Mouse (Mus musculus) neural tube, embryonic 10.5 days (tissue): ENCODE results near the gene Lgi1.

Source experiments
- DNase-seq: peaks from one replicate; pipeline ENCODE4 v3.0.0-alpha.2; 2017; ENCODE audit warnings: low spot score; ENCODE audit errors: extremely low spot score

Lgi1 gene

DNA sequence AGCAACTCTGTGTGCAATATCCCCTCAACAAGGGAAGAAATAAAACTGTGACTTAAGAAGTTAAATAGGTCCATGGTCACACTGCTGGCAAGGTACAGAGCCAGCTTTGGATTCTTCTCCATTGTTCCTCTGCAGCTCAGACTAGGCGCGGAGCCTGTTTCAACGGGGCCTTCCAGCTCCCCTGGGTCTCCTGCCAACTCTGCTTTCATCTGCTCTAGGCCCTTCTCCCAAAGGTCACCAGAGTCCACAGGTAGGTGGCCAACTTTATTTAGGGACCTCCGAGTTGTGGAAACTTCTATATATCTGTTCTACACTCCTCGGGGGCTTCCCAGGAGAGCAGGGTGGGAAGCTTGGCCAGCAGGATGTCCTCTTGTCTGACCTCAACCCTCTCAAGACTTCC, 3.0 kb upstream of the Lgi1 start:
- DNase-seq, result no peak

DNA sequence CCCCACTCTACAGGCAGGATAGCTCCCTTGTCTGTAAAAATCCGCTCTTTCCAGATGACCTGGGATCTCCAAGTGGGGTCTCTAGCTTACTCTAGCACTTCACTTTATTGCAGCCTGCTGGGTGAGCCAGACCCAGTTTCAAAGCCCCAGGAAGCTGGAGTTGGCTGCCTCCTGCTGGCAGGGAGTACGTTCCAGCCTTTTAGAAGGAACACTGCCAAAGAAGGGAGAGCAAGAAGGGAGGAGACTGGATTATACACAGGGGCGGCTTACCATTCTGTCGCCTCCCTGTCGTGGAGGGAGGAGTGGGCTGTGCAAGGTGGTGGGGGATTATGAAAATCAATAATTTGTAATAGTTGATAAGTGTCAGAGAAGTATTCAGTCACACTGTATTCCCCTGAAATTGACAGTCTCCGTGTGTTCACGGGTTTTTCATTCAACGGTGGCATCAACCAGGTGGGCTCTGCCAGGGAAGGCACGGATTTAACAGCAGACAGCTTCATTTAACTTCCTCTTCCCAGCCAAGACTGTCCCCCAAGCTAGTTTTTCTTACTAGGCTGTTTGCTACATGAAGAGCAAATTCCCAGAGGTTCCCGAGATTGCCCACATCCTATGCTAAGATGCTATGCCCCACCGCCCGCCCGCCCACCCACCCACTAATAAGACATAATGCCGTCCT, 369 bp upstream of the Lgi1 start:
- peak; percentile 19 for DNase-seq

DNA sequence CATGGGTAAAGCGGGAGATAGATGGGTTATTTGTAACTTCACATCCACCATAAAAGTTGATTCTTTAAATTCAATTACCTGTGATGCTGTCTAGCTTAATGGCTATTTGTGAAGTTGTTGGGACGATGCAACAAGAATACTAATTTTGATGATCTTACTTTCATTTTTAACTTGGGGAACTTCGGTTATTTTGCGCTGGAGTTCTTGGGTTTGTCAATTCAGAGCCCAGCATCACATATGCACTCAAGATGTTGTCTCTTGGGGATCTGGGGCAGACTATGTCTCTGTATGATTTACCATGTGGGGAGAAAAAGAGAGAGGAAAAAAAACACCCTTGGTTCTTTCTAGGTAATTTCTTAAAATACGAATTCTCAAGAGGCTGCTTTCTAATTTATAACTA, 1.4 kb downstream of the Lgi1 start:
- no peak for DNase-seq

DNA sequence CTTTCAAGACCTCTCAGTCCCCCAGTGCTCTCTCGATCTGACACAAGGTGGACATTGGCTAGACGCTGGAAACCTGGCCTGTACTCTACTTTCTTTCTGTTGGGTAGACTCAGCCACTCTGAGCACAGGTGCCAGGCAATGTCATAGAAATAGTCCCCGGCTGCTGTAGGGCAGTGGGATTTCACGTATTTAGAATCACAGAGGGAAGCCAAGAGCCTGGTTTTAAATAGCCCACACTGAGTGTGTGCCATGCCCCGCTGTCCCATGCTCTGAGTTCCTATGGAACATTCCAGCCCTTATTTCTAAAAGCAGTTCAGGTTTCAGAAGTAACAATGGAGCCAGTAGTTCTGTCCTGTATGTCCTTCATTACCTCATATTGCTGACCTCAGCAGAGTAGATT, 3.1 kb downstream of the Lgi1 start:
- DNase-seq, result no peak

DNA sequence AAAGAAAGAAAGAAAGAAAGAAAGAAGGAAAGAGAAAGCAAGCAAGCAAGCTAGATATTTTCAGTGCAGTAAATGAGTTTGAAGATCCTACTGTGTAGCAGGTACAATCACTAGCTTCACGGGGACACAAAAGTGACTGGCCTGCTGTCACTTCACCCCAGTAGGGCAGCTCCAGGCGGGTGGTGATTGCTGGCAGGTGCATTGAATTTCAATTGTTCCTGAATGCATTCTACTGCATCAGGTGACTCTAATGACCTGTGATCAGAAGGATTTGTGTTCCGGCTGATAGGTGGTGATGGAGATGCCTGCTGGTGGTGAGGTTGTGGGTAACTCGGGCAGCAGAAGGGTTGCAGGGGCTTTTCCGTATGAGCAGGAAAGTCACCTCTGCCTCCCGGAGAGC, 6.7 kb downstream of the Lgi1 start:
- no peak for DNase-seq

DNA sequence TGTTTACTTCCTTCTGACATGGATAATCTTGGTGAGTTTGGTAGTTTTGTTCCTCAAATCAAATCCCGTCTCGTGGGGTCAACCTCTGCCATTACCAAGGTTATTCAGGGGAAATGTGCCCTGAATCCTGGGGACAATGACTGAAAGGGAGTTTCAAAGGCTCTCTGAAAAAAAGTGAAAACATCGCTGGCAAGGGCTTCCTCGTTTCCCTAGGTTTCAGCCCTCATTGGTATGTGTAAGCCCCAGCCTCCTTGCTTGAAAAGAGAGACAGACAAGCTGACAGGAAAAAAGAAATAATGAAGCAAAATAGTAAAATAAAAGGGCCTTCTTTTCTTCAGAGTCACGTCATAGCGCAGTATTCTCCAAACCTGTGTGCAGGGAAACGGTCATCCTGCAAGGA, 9.5 kb downstream of the Lgi1 start:
- no peak for DNase-seq

DNA sequence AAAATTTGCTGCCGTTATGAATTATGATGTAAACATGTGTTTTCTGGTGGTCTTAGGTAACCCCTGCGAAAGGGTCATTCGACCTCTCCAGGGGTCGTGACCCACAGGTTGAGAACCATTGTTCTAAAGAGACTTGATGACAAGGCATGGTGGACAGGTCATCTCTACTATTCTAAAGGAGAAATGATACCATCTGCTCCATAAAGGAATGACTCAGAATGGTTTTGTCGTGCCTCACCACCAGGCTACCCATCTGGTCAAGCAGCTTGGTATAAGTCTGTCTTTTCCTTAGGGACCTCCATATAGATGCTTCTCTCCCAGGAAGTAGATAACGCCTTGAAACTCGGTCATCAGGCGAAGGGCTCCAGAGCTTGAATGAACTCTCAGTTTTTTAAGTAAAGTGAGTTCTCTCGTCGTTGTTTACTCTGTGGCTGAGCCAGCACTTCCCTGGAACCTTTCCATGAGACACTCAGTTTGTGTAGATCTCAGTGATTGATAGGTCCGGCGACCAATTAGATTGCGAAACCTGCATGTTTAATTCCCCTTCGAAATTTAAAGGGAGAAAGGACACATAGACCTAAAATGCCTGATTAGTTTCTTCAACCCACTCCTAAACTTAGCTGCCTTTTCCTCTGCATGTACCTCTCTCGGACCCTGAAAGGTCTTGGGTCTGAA, 10.5 kb downstream of the Lgi1 start:
- DNase-seq, result no peak

DNA sequence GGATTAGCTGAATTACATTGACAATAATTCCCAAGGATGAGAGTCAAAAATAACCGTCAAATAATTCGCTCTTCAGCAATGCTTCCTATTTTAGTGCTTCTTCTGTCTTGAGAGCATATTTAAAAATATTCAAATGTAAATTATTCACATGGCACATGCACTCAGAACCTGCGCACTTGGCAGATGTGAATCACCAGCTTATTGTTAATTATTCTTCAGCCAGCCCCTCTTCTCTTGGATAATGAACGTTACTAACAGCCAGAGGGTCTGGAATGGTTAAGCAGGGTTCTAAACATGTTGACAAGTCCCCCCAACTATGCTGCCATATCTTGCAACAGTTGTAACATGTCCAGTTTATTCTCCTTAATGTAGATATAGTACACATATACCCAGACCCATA, 11.9 kb downstream of the Lgi1 start:
- DNase-seq, result no peak

DNA sequence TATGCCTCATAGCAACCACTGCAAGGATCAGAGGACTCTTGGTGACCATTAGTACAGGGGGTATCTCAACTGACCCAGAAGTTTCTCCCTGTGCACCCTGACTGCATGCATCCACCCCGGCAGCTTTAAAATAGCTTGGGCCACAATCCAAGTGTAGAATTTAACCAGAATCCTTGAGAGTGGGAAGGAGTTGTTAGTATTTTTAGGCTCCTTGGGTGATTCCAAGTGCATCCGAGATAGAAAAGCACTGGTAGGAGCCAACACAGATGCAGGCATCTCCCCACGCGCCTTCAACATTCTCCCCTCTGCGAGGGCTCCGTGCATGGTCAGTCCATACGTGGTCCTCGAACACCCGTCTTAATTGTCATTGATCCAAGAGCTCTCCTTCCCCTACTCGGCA, 15.9 kb downstream of the Lgi1 start:
- no peak for DNase-seq

DNA sequence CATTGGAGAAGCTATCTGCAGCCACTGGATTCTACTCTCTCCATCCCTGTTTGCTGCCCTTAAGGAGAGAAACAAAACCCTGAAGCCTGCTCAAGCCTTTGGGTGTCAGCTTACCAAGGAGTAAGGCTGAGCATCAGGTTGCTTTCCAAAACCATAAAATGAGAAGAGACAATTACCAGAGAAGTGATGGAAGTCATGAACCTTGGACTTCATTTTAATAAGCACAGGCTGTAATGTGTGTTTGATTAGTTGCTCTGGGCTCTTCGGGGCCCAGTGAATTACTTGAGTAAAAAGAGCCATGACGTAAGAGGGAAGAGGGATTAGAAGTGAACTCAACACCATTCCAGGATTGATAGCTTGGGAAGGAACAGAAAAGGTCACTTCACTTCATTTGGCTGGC, 18.1 kb downstream of the Lgi1 start:
- DNase-seq, result no peak

DNA sequence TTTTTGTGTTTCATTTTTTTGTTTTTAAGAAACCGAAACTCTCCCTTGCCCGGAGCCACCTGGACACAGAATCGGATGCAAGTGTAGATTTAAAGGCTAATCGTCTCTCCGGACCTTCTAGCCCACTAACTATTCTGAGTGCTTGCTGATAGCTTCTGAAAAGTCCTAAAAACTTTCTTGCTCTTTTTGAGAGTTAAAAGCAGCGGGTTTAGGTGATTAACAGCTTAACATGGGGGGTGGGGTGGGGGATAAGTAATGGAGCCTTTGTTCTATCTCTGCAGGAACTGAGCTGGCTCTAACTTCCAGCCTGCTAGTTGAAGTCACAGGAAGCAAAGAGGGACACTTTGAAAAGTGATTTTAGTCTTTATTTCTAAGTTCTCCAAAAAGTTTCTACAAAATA, 24.2 kb downstream of the Lgi1 start:
- DNase-seq, result no peak

DNA sequence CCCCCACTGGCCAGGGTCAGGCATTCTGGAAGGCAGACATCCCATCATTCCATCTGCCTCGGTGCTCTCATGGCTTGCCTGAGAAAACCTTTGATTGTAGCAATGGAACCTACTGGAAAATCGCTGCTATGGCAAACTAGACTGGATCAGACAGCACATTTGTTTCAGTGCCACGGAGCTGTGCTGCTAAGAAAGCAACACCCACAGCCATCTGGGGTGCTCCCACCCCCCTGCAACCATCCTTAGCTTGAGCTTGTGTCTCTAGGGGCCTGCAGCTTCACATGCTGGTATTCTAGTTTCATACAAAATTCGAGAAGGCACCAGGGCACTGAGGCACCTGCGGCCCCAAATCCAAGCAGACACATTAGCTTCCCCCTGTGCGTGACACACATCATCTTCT, 27.1 kb downstream of the Lgi1 start:
- DNase-seq, result no peak

DNA sequence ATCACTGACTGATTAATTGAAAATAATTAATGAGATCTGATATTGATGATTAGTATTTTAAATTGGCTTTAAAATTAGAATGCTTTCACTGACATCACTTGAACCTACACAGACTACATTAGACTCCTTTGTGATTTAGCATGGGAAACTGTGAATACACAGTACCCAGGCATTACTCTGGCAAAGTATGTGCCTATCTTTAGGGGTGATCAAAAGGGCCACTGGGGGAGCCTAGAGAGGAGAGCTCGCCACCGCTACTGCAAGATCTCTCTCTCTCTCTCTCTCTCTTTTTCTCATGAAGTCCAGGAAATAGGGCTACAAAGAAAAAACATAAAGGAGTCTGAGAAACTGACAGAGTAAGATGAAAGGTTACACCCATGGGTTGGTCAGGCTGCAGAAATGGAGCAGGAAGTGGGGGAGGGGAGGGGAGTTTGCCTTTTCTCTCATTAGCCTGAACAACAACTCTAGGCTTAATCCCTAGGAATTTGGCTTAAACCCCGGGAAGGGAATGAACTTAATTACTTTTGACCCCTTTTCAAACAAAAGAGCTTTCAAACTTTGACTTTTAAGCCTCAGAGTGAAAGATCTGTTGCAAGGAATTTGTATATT, 33.8 kb downstream of the Lgi1 start:
- DNase-seq, result peak; percentile 19

DNA sequence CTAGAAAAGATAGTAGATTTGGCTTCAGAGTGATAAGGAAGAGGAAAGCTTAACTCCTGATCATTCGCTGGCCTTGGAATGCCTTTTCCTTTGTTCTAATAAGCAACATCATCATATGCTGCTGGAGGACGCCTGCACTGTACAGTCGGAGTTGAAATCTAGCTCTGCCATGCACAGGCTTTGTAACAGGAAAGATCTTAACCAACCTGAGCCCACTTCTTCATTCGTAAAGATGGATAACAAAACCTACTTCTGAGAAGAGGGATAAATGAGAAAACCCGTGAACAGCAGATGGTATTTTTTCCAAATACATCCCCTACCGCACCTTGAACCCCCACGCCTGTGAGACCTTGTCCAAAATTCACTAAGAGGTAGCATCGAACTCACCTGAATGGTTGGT, 43.8 kb downstream of the Lgi1 start:
- no peak for DNase-seq

DNA sequence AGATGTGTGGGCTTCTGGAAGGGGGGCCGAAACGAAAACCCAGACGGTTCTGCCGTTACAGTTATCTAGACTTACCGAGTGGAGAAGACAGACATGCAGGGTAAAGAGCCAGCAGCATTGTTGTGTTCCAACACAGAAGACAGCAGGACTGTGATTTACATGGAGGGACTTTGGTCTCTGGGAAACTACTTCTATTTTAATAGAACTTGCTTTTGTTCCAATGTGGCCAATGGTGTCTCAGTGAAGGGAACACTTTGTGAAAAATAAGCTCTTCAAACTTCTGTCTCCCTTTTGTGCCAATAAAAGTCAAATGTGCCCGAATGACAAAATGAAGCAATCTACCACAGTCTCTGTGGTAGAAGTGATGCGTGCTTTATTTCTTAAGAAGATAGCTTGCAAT, 50.8 kb downstream of the Lgi1 start:
- no peak for DNase-seq

DNA sequence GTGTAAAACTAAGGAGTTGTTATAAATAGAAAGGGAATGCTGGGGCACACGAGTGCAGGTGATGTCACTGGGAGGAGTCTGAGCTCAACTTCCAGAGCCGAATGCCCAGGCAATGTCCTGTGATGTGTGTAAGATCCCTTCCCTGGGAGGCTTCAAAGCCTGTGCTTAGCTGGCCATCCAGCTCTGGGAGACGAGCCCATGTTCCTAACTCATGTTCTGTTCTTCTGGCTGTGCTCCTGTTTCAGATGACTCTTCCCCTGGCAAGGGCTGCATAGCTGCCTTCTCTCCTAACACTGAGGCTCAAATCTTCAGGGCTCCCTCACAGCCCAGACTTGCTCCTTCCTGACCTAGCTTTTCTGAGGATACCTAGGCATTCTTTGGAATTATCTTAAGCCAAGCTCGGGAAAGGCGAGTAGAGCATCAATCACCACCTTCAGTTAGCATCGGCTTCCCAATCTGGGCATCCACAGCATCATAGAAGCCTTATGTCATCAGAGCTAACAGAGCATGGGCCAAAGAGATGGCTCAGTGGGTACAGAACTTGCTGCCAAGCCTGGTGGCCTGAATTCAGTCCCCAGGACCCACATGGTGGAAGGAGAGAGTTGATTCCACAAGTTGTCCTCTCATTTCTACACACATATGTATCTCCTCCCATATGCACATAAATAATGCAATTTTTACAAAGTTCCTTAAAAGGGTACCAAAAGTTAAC, 52.4 kb downstream of the Lgi1 start:
- no peak for DNase-seq

DNA sequence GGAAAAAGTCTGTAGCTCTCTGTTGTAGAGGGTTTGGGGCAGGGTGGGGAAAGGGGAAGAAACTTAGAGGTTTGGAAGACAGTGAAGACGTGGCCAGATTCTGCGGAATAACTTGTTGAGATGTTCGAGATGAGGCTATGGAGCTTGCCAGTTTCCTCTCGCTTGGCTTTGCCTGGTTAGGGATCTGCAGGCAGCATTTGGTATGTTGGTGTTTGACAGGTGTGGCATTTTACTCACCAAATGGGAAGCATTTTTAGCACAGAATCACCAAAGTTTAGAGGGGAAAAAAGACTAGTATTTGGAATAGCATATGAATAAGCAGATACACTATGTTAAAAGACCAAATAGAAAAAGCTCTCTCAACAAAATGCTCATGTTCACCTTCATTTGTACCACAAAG, 54.0 kb downstream of the Lgi1 start:
- no peak for DNase-seq

DNA sequence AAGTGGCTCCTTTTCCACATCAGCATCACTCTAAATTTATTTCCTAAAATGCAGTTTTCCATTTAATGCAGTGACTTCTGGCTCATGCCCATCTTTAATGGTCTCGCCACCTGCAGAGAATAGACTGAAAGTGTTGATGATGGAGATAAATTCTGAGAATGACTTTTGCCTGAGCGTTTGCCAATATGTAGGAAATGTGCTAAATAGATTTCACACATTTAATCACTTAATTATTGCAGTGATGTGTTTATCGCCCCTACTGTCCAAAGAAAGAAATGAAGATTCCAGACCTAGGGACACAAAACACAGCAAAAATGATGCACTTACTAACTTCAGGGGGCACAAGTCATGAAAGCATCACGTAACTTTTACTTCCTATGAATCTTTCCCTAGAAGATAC, 54.8 kb downstream of the Lgi1 start:
- DNase-seq, result no peak

DNA sequence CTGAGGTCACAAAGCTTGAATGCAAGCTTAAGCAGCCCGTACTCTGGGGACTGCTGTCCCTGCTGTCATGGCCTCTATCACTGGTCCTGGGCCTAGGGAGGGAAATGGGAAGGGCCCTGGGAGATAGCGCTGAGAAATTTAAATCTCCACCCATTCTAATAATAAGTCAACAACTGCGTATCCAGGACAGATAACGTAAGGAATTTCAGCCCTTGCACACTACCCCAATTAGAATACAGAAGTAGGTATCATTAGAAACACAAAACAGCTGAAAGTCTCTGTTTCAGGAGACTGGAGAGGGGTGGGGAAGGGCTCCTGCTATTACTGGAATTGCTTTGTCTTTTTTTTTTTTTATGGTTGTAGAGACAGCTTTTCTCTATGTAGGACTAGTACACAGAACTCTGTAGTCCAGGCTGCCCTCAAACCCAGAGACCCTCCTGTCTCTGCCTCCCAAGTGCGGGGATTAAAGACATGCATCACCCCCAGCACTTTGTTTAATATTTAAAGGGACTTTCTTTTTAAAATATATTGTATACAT, 56.4 kb downstream of the Lgi1 start:
- no peak for DNase-seq

DNA sequence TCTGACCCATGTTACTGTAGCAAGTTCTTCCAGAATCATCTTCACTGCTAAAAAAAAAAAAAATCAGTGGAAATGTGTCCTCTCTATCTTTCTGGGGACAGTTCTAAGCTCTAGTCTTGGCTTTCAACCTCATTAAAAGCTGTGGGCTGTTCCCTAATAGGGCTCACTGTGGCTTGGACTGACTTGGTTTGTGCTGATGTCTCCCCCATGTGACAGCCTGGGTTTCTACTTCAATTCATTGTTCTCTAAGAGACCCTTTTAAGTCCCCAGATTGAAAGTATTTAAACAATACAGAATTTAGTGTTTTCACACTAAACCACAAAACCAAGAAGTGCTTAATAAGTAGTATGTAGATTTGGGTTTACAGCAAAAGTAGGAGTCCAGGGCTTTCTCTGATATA, 59.4 kb downstream of the Lgi1 start:
- DNase-seq, result no peak

DNA sequence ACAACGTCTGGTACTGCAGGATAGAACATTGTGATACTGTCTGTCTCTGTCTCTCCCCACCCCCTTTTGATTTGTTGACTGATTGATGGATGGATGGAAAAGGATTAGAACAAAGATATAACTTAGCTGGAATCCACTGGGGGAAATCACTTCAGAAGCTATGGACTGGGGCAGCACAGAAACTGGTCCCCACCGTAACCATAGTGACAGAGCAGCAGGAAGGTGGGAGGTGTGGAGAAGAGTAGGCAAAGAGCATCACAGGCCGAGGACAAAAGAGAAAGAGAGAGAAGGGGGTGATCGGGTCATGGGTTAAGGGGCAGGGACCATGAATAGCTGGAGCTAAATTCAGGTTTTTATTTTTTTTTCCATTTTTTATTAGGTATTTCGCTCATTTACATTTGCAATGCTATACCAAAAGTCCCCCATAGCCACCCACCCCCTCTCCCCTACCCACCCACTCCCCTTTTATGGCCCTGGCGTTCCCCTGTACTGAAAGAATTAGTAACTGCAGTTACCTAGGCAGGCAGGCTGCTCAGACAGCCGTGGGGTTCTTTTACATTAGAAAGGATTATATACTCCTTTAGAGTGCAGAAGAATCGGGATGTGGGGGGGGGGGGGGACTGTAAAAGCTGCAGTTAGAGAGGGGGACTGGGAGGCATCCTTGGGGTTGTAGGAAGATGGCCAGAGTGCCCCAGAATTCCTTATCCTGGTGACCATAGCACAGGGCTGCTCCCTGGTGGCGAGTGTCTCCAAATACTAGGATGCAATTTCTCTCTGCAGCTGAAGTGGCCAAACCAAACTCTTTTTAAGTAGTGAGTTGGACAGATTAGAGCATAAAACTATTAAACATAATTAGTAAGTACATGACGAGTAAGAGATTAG, 60.1 kb downstream of the Lgi1 start:
- DNase-seq, result no peak
